Mouse (Mus musculus): ENCODE measurements at regions not wholly inside any gene's neighbourhood (a gene's known extent, or its start where the extent isn't known, plus 50 kb on each side); places are given as distances from the start of the nearest gene placed in this dataset.

DNA sequence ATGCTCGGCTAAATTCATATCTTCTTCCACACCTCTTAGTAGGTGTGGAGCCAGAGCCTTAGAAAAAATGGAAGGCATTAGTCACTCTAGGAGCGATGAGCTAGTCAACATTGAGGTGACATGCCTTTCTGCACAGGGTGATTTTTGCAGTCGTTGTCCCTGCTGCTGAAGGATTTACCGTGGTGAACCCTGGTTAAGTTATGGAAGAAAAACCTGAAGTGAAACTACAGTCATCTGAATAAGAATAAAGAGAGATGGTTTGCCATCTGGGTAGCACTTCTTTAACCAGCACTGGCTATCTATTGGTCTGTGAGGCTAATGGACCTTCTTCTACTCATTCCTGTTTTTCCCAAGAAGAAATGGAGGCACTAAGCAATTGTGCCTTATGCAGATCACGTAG, 198.1 kb upstream of the Tle4 start:
- intact Hi-C loops (cut with DNase I): no loop called here

DNA sequence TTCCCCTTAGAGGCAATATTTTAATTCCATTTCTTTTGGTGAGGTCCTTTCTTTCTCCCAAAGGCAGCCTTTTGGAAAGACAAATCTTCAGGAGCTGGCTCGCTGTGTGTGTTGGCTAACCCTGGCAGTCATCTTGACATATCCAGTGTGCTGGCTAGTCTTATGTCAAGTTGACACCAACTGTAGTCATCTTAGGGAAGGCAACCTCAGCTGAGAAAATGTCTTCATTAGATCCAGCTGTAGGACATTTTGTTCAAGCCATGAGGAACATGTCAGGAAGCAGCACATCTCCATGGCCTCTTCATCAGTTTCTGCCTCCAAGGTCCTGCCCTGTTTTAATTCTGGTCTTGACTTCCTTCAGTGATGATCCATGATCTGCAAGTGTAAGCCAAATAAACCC, 192.1 kb upstream of the Tle4 start:
- intact Hi-C loops (cut with DNase I): no loop called here

DNA sequence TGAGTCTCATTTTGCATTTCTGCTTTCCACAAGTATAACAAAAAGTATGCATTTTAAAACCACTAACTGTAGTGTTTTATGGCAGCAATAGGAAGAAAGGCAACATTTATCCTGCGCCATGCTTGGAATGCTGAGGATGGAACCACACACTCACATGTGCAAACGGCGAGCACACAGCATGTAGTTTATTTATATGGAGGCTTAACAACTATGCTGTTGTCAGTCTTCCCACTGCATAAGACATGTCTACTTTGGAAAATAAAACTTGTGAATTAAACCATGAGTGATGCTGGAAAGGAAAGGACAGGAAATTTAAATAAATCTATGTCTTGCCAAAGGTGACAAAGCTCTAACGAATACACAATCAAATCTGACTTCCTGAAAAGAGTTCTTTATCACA, 190.8 kb upstream of the Tle4 start:
- intact Hi-C loops (cut with DNase I): no loop called here

DNA sequence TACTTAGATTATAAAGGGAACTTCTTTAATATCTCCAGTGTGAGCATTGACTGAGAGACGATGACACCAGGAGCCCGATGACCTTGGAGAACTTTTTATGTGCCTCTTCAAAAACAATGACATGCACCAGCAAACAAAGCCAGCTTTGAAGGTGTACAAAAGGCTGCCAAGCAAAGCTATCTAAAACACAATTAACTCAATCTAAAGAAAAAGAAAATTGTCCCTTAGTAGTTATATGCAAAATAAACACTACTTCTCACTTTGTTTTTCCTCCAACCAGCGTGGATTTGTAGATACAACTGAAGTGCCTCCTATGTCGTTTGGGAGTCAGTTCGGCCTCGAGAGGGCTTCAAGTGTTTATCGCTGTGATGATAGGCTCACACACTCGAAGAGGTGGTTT, 189.0 kb upstream of the Tle4 start:
- intact Hi-C loops (cut with DNase I): no loop called here

DNA sequence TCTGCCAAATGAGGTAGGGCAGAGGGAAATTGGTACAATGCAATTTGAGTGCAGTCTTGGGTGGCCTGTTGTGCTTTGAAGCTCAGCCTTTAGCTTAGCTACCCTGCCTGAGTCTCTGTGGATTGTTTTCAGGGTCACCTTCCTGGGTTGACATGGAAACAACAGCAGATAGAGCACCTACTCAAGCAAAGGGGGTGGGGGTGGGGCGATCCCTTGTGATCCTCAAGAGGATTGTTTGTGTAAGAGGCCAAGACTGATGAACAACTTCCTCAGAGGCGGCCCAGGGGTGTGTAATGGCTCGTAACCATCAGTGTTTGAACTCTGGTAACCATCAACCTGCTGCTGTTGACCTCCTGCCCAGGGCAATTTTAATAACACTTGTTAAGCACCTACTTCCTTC, 187.8 kb upstream of the Tle4 start:
- intact Hi-C loops (cut with DNase I): no loop called here

DNA sequence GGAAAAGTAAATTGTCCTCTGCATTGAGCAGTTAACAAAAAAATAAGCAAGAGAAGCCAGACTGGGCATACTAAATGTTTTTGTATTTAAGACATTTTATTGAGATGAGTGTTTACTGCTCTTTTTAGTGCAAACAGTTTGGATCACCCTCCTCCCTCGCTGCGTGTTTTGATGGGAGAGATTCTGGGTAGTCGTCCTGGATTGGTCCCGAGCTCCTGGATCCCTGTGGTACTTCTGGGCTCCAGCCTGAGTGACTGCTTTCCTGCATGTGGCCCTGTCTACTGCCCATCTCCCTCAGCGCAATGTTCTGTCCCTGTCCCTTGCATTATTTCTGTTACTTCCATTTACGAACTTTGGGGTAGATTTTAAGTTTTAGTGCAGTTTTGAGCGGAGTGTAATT, 179.9 kb upstream of the Tle4 start:
- intact Hi-C loops (cut with DNase I): no loop called here

DNA sequence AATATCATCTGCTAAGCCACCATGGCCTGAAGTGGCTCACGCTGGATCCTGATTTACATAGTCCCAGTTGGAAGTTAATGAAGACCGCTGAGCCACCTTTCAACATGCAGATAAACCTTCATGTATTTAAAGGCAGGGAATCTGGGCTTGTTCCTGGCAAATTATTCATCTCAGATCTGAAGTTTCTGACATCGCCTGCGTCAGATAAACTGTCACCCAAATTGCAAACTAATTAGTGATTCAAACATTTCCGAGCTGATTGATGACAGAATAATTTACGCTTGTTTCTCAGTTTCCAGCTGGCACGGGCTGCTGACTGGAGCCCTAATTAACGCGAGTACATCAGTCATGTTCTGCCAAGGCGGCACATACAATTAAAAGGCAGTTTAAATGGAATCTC, 179.3 kb upstream of the Tle4 start:
- intact Hi-C loops (cut with DNase I): no loop called here

DNA sequence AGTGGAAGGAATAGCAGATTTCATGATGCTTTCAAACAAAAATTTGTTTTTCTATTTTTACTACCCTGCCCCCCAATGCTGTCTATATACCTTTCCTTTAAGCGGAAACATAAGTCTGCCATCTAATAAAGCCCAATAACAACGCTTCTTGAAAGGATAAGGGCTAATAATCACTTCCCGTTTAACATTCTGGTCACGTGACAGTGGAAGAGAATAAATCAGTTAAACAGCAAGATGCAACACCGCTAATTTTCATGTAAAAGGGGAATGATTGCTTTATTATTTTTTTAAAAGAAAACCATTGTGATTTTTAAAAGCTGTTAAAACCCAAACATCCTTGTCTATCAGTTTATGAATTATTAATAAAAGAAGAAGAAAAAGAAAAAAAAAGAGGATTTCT, 178.9 kb upstream of the Tle4 start:
- intact Hi-C loops (cut with DNase I): no loop called here

DNA sequence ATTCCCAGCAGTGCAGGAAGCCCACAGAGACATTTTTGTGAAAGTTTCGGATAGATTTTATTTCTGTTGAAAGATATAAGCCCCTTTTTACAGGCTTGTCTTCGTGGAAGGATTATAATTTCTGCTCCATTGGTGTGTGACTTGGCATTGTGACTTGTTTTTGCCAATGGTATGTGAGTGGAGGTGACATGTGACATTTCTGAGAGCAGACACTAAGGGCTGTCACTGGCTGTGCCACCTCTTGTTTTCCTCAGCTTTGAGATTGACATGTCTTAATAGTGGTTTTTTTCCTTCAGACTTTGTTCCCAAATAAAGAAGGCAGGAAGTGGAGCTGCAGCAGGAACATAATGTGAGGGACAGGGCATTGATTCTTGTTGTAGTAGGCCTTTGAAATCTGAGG, 174.9 kb upstream of the Tle4 start:
- intact Hi-C loops (cut with DNase I): no loop called here

DNA sequence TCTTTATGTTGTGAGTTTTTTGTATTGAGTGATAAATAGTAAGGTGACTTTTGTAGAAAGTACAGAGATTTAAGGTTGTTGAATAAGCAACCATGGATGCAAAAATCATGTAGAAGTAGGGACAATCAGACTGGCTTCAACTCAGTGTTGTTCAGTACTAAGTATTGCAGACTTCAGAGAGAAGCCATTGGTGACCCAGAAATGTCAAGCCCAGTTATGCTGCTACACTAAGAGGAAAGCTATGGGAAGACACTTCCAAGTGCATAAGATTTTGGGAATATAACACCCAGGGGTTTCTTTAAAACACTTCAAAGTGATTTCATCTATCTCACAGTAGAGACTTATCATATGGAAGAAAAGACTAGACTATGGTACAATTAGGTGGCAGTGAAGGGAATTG, 154.8 kb upstream of the Tle4 start:
- intact Hi-C loops (cut with DNase I): no loop called here

DNA sequence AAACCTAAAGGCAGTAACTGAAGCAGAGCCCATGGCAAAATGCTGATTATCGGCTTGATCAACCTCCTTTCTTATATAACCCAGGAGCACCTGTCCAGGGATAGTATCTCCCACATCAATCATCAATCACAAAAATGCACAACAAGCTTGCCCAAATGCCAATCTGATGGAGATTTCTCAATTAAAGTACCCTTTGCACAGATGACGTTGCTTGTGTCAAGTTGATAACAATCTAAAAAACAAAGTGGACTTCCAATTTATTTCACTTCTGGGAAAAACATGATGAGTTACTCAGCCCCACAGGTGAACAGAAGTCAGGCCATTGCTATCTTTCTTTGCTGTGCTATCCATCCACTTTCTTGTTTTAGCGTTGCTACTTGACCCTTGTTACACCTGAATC, 144.5 kb upstream of the Tle4 start:
- intact Hi-C loops (cut with DNase I): no loop called here

DNA sequence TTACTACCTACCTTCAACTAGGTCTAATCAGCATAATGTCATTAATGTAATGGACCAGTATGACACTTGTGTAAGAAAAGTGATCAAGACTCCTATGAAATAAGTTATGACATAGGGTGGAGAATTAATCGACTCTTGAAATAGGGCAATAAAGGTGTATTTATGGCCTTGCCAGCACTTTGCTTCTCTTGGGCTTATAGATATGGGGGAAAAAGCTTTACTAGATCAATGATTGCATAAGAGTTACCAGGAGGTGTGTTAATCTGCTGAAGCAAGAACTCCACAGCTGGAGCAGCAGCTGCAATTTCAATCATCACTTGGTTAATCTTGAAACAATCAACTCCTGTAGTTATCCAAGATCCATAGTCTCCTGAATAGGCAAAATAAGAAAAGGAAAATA, 143.1 kb upstream of the Tle4 start:
- intact Hi-C loops (cut with DNase I): no loop called here

DNA sequence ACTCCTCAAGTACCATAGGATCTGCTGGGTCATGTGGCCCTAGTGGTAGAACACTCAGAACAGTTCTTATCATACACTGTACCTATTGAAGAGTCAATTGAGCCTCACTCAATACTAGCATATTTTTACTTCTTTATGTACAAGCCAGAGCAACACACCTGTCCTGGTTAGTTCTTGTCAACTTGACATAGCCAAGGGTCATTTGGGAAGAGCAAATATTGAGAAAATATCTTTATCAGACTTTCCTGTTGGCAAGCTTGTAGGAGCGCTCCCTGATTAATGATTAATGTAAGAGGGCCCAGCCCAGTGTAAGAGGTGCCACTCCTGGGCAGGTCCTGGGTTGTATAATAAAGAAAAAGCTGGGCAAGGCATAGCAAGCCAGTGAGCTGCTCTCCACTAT, 142.3 kb upstream of the Tle4 start:
- intact Hi-C loops (cut with DNase I): no loop called here

DNA sequence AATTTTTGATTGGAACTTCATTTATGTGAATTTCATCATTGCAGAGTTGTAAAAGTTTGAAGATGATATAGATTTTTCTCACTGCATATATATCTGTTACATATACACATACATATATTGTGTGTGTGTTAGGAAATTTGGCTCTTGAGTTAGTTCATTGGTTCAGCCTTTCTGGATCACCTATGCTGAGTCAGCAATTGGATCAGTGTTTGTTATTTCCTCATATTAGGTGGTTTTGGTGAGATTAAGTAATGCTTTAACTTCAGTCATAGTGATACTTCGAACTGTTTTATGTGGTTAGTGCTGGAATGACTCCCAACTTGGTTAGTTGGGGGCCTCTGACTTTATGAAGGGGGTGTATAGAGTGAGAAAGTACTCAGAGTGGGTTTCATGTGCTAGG, 138.7 kb upstream of the Tle4 start:
- intact Hi-C loops (cut with DNase I): no loop called here

DNA sequence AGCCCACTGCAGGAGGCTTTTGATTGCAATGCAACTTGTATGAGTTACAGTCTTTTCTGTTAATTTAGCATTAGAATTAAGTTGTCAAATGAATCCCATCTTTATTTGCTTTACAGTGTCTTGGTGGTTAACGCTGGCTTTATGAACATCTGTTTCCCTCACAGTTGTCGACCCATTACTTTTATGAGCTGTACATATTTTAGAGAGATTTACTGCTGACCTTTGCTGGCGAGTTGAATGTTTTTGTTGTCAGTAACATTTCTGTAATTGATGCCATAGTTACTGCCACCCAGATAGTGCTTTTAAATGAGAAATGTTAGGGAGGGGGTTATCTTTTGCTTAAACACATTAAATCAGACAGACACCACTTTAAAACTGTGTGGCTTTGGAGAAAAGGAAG, 127.5 kb upstream of the Tle4 start:
- intact Hi-C loops (cut with DNase I): no loop called here

DNA sequence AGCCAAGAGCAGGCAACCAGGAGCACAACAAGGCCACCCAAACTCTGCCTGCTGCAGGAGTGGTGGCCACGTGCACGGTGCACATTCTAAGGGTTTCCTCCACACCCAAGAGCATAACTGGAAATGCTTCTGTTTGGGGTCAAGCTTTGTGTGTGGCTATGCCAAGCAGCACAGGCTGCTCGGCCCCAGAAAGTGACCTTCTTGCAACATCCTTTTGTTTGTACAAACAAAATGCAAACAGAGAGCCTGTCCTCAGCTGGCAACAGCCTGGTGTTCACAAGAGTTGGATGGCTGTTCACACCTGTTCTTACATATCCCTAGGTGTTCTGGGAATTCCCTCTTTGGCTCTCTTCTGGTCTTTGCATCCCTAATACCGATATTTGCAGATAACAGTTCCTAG, 126.8 kb upstream of the Tle4 start:
- intact Hi-C loops (cut with DNase I): no loop called here

DNA sequence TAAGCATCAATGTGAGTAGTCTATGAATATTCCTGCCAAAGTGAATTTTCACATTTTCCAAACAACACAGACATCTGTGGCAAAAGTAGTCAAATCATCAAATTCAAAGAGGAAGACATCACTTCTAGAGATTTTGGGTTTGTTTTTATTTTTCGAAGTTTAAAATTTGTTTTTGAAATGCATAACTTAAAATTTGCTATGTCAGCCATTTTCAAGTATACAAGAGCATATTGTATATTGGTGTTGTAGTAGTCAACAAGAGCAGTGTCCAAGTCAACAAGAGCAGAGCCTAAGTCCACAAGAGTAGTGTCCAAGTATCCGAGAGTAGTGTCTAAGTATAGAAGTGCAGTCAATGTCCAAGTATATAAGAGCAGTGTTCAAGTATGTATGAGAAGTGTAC, 107.9 kb upstream of the Tle4 start:
- intact Hi-C loops (cut with DNase I): no loop called here

DNA sequence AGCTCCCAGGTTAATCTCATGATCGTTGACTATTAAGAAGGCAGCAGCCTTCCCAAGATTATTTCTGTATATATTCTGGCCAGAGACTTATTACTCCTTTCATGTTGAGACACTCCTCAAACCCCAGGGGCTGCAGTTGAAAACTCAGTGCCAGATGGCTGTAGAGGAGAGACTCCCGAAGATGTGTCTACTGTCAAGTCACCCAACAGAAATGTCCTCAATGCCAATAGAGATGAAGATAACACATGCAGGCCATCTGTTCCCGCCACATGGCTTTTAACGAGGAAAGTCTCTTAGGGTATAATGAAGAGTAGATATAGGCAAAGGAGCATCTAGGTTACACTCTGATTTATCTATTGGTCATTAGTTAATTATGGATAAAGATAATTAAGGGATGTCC, 103.3 kb upstream of the Tle4 start:
- intact Hi-C loops (cut with DNase I): no loop called here

DNA sequence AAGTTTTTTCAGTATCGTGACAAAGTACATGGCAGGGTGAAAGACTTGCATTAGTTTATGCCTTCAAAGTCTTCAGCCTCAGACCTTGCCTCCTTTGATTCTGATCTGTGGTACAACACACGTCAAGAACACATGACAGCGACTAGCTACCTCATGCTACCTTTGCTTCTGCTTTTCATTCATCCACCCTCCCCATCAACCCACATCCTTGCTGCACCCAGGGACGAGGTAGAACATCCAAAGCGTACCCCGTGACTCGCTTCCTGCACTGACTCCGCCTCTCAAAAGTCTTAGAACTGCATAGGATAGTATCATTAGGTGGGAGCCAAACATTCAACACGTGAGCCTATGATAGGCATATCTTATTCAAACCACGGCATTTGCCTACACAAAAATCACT, 97.5 kb upstream of the Tle4 start:
- intact Hi-C loops (cut with DNase I): loop anchor here (10.0 kb wide), 1 partner anchor 241 kb away; no protein-coding TSS in a partner anchor

DNA sequence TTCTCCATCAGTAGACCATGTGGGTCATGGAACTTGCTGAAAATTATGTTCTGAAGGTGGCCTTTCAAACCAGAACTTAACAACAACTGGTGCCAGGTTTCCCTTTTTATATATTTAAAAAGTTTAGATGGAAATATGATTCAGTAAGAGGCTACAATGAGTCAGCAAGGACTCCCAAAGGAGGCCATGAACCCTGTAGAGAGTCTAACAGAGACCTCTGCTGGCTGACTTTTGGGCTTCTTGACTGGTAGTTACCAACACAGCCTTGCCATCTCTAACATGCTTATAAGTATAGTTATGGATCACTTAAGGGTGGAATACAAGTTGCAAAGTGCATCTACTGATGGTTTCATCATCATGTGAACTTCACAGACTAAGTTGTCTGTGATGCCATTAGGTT, 94.3 kb upstream of the Tle4 start:
- intact Hi-C loops (cut with DNase I): loop anchor here (5.0 to 10.0 kb wide), 2 partner anchors 237 to 710 kb away; no protein-coding TSS in a partner anchor

DNA sequence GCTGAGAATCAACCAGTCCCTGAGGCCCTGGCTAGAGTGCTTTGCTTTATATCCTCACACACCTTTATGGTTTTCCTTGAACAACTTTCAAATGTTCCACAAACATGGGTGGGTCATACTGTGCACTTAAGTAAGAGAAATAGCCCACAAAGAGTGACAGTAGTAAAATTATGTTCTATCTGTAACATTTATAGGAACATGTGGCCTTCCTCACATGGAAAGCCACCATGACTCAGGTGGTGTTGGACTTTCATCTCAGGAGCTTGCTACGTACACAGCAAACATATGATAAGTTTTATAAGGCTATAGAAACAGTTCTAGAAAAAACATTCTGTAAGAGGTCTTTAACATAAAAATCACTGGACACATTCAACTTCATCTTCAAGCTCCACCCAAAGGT, 87.8 kb upstream of the Tle4 start:
- intact Hi-C loops (cut with DNase I): no loop called here

DNA sequence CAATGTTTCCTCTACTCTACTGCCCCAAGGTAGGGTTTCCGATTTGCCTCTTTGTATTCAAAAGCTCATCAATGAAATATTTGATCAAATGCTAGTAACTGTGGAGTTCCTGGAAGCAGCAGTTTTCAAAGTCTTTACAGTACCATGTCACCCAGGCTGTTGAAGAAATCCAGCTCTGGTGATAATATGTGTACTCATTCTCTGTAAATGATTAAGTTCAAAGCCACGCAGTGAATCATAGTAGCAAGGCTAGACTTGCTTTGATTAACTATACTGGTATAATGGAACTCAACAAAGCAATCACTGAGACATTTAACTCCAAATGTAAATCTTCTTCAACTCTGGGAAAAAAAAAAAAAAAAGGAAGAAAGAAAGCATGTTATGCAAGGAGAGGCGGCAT, 86.8 kb upstream of the Tle4 start:
- intact Hi-C loops (cut with DNase I): no loop called here

DNA sequence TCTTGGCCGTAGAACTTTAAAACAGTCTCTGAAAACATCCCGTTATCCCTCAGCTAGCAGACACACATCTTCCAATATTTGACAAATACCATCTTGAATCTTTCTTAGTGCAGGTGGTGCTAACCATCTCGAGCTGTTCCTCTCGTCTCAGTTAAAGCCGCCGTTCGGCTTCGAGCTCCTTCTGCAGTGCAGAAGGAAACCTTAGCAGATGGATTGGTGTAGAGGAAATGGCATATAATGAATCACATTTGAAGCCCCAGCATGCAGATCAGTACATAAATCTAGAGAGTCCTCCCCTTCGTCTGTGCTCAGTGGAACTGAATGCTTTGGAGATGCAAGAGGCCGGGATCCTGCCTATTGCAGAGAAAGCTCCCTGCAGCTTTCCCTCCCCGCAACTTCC, 83.5 kb upstream of the Tle4 start:
- intact Hi-C loops (cut with DNase I): no loop called here

DNA sequence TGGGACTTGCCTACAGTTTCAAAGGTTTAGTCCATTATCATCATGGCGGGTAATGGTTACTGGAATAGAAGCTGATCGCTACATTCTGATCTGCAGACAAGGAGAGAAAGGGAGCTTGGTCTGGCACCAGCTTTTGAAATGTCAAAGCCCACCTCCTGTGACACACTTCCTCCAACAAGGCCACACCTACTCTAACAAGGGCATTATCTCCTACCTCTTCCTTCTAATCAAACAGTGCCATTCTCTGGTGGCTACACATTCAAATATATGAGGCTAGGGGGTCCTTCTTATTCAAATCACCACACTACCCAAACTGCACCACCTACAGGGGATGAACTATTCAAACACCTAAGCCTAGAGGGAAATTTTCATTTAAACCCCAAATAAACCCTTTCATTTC, 81.9 kb upstream of the Tle4 start:
- intact Hi-C loops (cut with DNase I): no loop called here

DNA sequence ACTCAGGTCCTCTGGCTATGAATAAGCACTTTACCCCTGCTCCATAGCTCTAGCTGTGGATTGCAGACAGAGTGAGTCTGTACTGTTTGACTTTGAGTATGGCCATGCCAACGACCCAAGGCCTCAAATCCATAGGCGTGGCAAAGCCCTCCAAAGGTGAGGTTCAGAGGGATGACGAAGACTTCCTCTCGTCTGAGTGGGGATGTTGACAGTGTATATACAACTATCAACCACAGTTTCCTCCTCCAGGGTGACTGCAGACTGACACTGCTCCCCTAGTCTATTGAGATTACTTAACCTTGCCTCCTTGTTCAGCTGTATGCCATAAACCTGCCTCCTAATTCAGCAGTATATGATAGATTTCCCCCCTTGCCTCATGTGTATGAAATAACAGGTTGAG, 80.7 kb upstream of the Tle4 start:
- intact Hi-C loops (cut with DNase I): no loop called here
